ENCODE assay signal across 9 mouse cellular contexts in the genomic region with DNA sequence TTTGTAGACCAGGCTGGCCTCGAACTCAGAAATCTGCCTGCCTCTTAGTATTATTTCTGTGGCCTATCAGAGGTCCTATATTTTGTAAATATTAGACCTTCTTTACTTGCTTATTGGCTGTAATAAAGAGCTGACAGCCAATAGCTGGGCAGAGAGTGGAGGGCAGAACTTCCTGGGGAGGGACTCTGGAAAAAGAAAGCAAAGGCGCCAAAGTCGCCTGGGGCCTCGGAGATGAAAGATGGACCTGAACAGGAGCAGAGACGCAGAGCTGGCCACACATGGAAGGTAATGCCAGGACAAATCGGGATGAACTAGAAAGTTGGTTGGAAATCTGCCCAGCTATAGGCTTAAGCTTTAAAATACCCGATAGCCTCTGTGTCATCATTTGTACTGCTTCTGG. TPM values are rescaled to one million over a fixed set of nuclear protein-coding genes. Genes with fewer than 3 reads are reported as not detected.
A peak's percentile ranks its signal among the peaks of the same experiment; 100 is the strongest.
DNase-seq lines count a peak whose midpoint lies in the region; ATAC-seq and TF ChIP-seq lines count a peak whose summit lies in the region.
"Had no signal": no experiment of that assay in that cellular context is flagged by ENCODE, and none has a peak within 500 bp of the region (broad histone marks: within the 10 kb centered on the region; RNA-seq: fewer than 3 reads in every experiment).

No protein-coding gene starts in this region.

- no peaks in the 10 kb centered on the region for H3K9me3 ChIP-seq in MEL (replicated peaks; ENCODE audit: insufficient read depth, low read length)
- H3K9me3 ChIP-seq in midbrain, embryonic 13.5 days = no peaks in the 10 kb centered on the region

- H3K27ac ChIP-seq in MEL (ENCODE audit: control insufficient read depth, low read depth, low read length) = peak overlapping the region; percentile 85
- no peak overlapping the region for H3K27ac ChIP-seq in midbrain, embryonic 13.5 days
- no peak overlapping the region for H3K27ac ChIP-seq in layer of hippocampus, adult 2 months

- peaks cover 36% of the 10 kb centered on the region for H3K79me2 ChIP-seq in MEL (ENCODE audit: control insufficient read depth, insufficient read depth, low read length, poor library complexity)

- no peak for TF ChIP-seq RAD21 in MEL (IDR thresholded peaks at IDR 0.05; ENCODE audit: low read depth, low read length)

- WGBS in midbrain, embryonic 13.5 days = 87% methylated on average over 7 of the region's 7 CpGs

- H3K27me3 ChIP-seq in MEL (ENCODE audit: control insufficient read depth in 1 of 2, insufficient read depth in 2 of 2, low read length in 2 of 2) = peaks cover 0 to 3% of the 10 kb centered on the region in 2 experiments; a peak in 2 of 4 replicates
- no peaks in the 10 kb centered on the region for H3K27me3 ChIP-seq in midbrain, embryonic 13.5 days

- no peak for TF ChIP-seq EP300 in MEL (IDR thresholded peaks at IDR 0.05; ENCODE audit: low read depth in 1 of 2, low read length in 2 of 2)

- no peak for ATAC-seq in midbrain, embryonic 13.5 days

- H3K4me3 ChIP-seq in MEL (ENCODE audit: control insufficient read depth in 1 of 2, insufficient read depth in 1 of 2, low read depth in 2 of 2, low read length in 2 of 2) = peak overlapping the region; percentile 63 to 75
- H3K4me3 ChIP-seq in midbrain, embryonic 13.5 days (replicated peaks) = no peak overlapping the region
- no peak overlapping the region for H3K4me3 ChIP-seq in layer of hippocampus, adult 2 months

- TF ChIP-seq POLR2A in MEL (IDR thresholded peaks at IDR 0.05; ENCODE audit: control insufficient read depth in 1 of 2, insufficient read depth in 1 of 2, low read depth in 1 of 2, low read length in 2 of 2, poor library complexity in 1 of 2) = peak; percentile 51 to 95; a peak in 3 of 4 replicates

- DNase-seq in 3134 (ENCODE audit: extremely low read depth, insufficient read length, low spot score) = peak; percentile 49
- DNase-seq in MEL (ENCODE audit: low read depth, low spot score) = peak; percentile 96
- DNase-seq in kidney, postnatal 10 days = peak; percentile 22
- peak; percentile 42 to 53 for DNase-seq in monocyte, adult 2 months (ENCODE audit: low read depth in 1 of 2, low spot score in 2 of 2)
- DNase-seq in urinary bladder, postnatal 10 days (ENCODE audit: low spot score) = no peak
- no peak for DNase-seq in adrenal gland, adult 18-20 months (ENCODE audit: low spot score in 2 of 2)
- no peak for DNase-seq in layer of hippocampus, adult 2 months (ENCODE audit: low spot score in 2 of 2)

- H3K4me1 ChIP-seq in MEL (ENCODE audit: control insufficient read depth in 1 of 2, insufficient read depth in 2 of 2, low read length in 2 of 2) = peaks cover 3 to 21% of the 10 kb centered on the region in 2 experiments
- no peaks in the 10 kb centered on the region for H3K4me1 ChIP-seq in midbrain, embryonic 13.5 days (replicated peaks)

- TF ChIP-seq CTCF in MEL (IDR thresholded peaks at IDR 0.05 in 2 of 3, conservative IDR thresholded peaks at IDR 0.05 in 1 of 3; ENCODE audit: control insufficient read depth in 1 of 3, insufficient read depth in 1 of 3, low read depth in 2 of 3, low read length in 3 of 3, poor library complexity in 1 of 3, severe bottlenecking in 1 of 3) = no peak
- TF ChIP-seq CTCF in layer of hippocampus, adult 2 months (conservative IDR thresholded peaks at IDR 0.05) = no peak

- H3K4me2 ChIP-seq in midbrain, embryonic 13.5 days (replicated peaks) = no peak overlapping the region

- H3K9ac ChIP-seq in MEL (ENCODE audit: control insufficient read depth, low read depth, low read length, poor library complexity, severe bottlenecking) = peak overlapping the region; percentile 81
- no peak overlapping the region for H3K9ac ChIP-seq in midbrain, embryonic 13.5 days (replicated peaks)

- H3K36me3 ChIP-seq in MEL (ENCODE audit: control insufficient read depth in 1 of 2, insufficient read depth in 2 of 2, low read length in 2 of 2) = peaks cover 22 to 26% of the 10 kb centered on the region in 2 experiments
- no peaks in the 10 kb centered on the region for H3K36me3 ChIP-seq in midbrain, embryonic 13.5 days

TF ChIP-seq in MEL, 35 proteins besides CTCF, POLR2A, EP300 and RAD21:
- peak; percentile 85 for TF ChIP-seq MAX (IDR thresholded peaks at IDR 0.05; ENCODE audit: low read length)
- TF ChIP-seq UBTF (IDR thresholded peaks at IDR 0.05; ENCODE audit: borderline replicate concordance, insufficient read depth, low read depth, low read length) = 0 out of 2 replicates have a peak, but pooled peaks have one; percentile 12
- TF ChIP-seq MXI1 (IDR thresholded peaks at IDR 0.05; ENCODE audit: low read depth, low read length) = no peak; the same call in 1 of the 2 replicates
- no peak for TF ChIP-seq MYC (IDR thresholded peaks at IDR 0.05; ENCODE audit: low read depth, low read length)
- no peak for TF ChIP-seq JUND (IDR thresholded peaks at IDR 0.05; ENCODE audit: low read depth, low read length)
- TF ChIP-seq ZC3H11A (IDR thresholded peaks at IDR 0.05; ENCODE audit: low read depth, low read length) = no peak
- no peak for TF ChIP-seq BHLHE40 (IDR thresholded peaks at IDR 0.05; ENCODE audit: borderline replicate concordance, low read depth, low read length)
- TF ChIP-seq MYB (IDR thresholded peaks at IDR 0.05; ENCODE audit: low read depth, low read length) = no peak
- no peak for TF ChIP-seq MAFK (IDR thresholded peaks at IDR 0.05; ENCODE audit: borderline replicate concordance, low read depth, low read length)
- peak; percentile 75 for TF ChIP-seq ELF1 (IDR thresholded peaks at IDR 0.05; ENCODE audit: low read depth, low read length)
- TF ChIP-seq SMC3 (IDR thresholded peaks at IDR 0.05; ENCODE audit: low read depth, low read length) = no peak
- peak; percentile 56; the same call in 1 of the 2 replicates for TF ChIP-seq POLR2AphosphoS2 (IDR thresholded peaks at IDR 0.05; ENCODE audit: low read length)
- no peak for TF ChIP-seq MAZ (IDR thresholded peaks at IDR 0.05; ENCODE audit: low read depth, low read length)
- TF ChIP-seq MEF2A (IDR thresholded peaks at IDR 0.05; ENCODE audit: extremely low read depth, insufficient replicate concordance, low read depth, low read length, poor library complexity, severe bottlenecking) = no peak
- no peak for TF ChIP-seq USF2 (IDR thresholded peaks at IDR 0.05; ENCODE audit: borderline replicate concordance in 1 of 2, insufficient read depth in 1 of 2, low read depth in 1 of 2, low read length in 2 of 2)
- TF ChIP-seq HCFC1 (IDR thresholded peaks at IDR 0.05; ENCODE audit: low read depth, low read length) = peak; percentile 80
- TF ChIP-seq NRF1 (IDR thresholded peaks at IDR 0.05; ENCODE audit: insufficient read depth, low read depth, low read length, poor library complexity, severe bottlenecking) = no peak
- peak; percentile 96 for TF ChIP-seq SIN3A (IDR thresholded peaks at IDR 0.05; ENCODE audit: low read length)
- TF ChIP-seq KAT2A (conservative IDR thresholded peaks at IDR 0.05; ENCODE audit: low read depth, low read length) = peak; percentile 57
- peak; percentile 54; the same call in 1 of the 2 replicates for TF ChIP-seq CHD2 (IDR thresholded peaks at IDR 0.05; ENCODE audit: low read length)
- no peak for TF ChIP-seq CHD1 (IDR thresholded peaks at IDR 0.05; ENCODE audit: low read depth, low read length)
- no peak for TF ChIP-seq GABPA (IDR thresholded peaks at IDR 0.05; ENCODE audit: low read depth, low read length)
- TF ChIP-seq TAL1 (IDR thresholded peaks at IDR 0.05; ENCODE audit: low read length) = no peak
- TF ChIP-seq ETS1 (IDR thresholded peaks at IDR 0.05; ENCODE audit: low read depth, low read length) = peak; percentile 46; the same call in 1 of the 2 replicates
- peak; percentile 69 for TF ChIP-seq TCF12 (IDR thresholded peaks at IDR 0.05; ENCODE audit: low read depth, low read length)
- peak; percentile 78; the same call in 1 of the 2 replicates for TF ChIP-seq ZMIZ1 (IDR thresholded peaks at IDR 0.05; ENCODE audit: low read depth, low read length)
- TF ChIP-seq ZNF384 (IDR thresholded peaks at IDR 0.05; ENCODE audit: low read depth, low read length) = no peak
- no peak for TF ChIP-seq POLR2AphosphoS5 (IDR thresholded peaks at IDR 0.05; ENCODE audit: borderline replicate concordance, low read depth, low read length)
- TF ChIP-seq NELFE (IDR thresholded peaks at IDR 0.05; ENCODE audit: low read depth, low read length) = peak; percentile 92
- TF ChIP-seq RCOR1 (IDR thresholded peaks at IDR 0.05; ENCODE audit: low read depth, low read length) = no peak
- TF ChIP-seq USF1 (IDR thresholded peaks at IDR 0.05; ENCODE audit: low read depth, low read length) = no peak
- TF ChIP-seq GATA1 (IDR thresholded peaks at IDR 0.05; ENCODE audit: low read depth, low read length) = 0 out of 2 replicates have a peak, but pooled peaks have one; percentile 21
- peak; percentile 92 for TF ChIP-seq TBP (IDR thresholded peaks at IDR 0.05; ENCODE audit: low read depth, low read length)
- TF ChIP-seq E2F4 (IDR thresholded peaks at IDR 0.05; ENCODE audit: borderline replicate concordance, low read depth, low read length) = peak; percentile 95
- no peak for TF ChIP-seq ZKSCAN1 (IDR thresholded peaks at IDR 0.05; ENCODE audit: low read depth, low read length)

RNA-seq across cellular contexts. Expression of gene Slfn3, which starts 32.2 kb away (rescaled TPM):
- total RNA-seq in MEL (2012; rRNA removed) = 0.10 and 0.23 TPM in 2 replicates
- polyA plus RNA-seq in MEL (2012; ENCODE audit: insufficient read depth in 1 of 2, insufficient read length in 2 of 2, low read depth in 1 of 2, low replicate concordance in 2 of 2, missing spikeins in 1 of 2) = under 1 TPM in 1 of 2 experiments, not detected in 1; 0.35 TPM
- 0.11 TPM in 1 of 2 replicates, not detected in the other for polyA plus RNA-seq in midbrain, embryonic 13.5 days (2015; fragmentation: Nextera tagmentation; extraction: Ambion mirVana)
- 1 to 10 TPM; 3.9 to 4.6 TPM for total RNA-seq in adrenal gland, adult 18-20 months (2021)
- under 1 TPM; 0.32 to 0.41 TPM for total RNA-seq in layer of hippocampus, adult 2 months (2021)

RNA-seq across cellular contexts. Expression of gene Slfn4, which starts 48.4 kb away (rescaled TPM):
- total RNA-seq in MEL (2012; rRNA removed) = not detected in 2 replicates
- polyA plus RNA-seq in MEL (2012; ENCODE audit: insufficient read depth in 1 of 2, insufficient read length in 2 of 2, low read depth in 1 of 2, low replicate concordance in 2 of 2, missing spikeins in 1 of 2) = under 1 TPM in 1 of 2 experiments, not detected in 1; 0.04 TPM
- polyA plus RNA-seq in midbrain, embryonic 13.5 days (2015; fragmentation: Nextera tagmentation; extraction: Ambion mirVana) = not detected in 2 replicates
- under 1 TPM in 1 of 2 experiments, not detected in 1; 0.13 TPM for total RNA-seq in adrenal gland, adult 18-20 months (2021)
- total RNA-seq in layer of hippocampus, adult 2 months (2021) = not detected
- polyA plus RNA-seq: neural tube, embryonic 14.5 days had no signal

Comparison
In these comparisons a context has a peak if more than half of its experiments do, and no peak if none do; other contexts are left out.
1. DNase-seq: peak in 3134 (single experiment), MEL (single experiment), kidney, postnatal 10 days (single experiment) and monocyte, adult 2 months (2 of 2); none in urinary bladder, postnatal 10 days (single experiment), adrenal gland, adult 18-20 months (0 of 2) and layer of hippocampus, adult 2 months (0 of 2).
2. H3K4me3 ChIP-seq: peak in MEL (2 of 2); none in midbrain, embryonic 13.5 days (single experiment) and layer of hippocampus, adult 2 months (single experiment).